Mouse (Mus musculus) forebrain, embryonic 14.5 days (tissue): ENCODE data around the gene Arhgef7. TPM values are rescaled to one million over a fixed set of nuclear protein-coding genes. Genes with fewer than 3 reads are reported as not detected.

ENCODE experiments used
- ATAC-seq: fragments of 200-750 bp; cut with Nextera tagmentation; 2 replicates; pipeline ENCODE4 v1.8.0; 2017; ENCODE audit warnings: mild to moderate bottlenecking, moderate library complexity
- DNase-seq: peaks from one replicate; pipeline ENCODE4 v3.0.0-alpha.2; 2015; ENCODE audit warnings: low spot score
- H3K27ac ChIP-seq: fragments of 300-500 bp; sonication (generic); 2 replicates; pipeline ENCODE4 v1.5.1; 2014; ENCODE audit warnings: low read depth, mild to moderate bottlenecking, control low read depth, low read length, moderate library complexity
- H3K27me3 ChIP-seq: fragments of 300-500 bp; sonication (generic); replicated peaks from 2 replicates; pipeline ENCODE4 v1.6.1; 2014; ENCODE audit warnings: low read length, control low read depth, mixed read lengths; ENCODE audit not compliant: control insufficient read depth, insufficient read depth
- H3K36me3 ChIP-seq: fragments of 300-500 bp; sonication (generic); 2 replicates; pipeline ENCODE4 v1.6.1; 2014; ENCODE audit warnings: low read length, control low read depth; ENCODE audit not compliant: control insufficient read depth, insufficient read depth
- H3K4me1 ChIP-seq: fragments of 300-500 bp; sonication (generic); 2 replicates; pipeline ENCODE4 v1.6.1; 2014; ENCODE audit warnings: antibody characterized with exemption, low read length, control low read depth; ENCODE audit not compliant: control insufficient read depth, insufficient read depth
- H3K4me2 ChIP-seq: fragments of 300-500 bp; sonication (generic); 2 replicates; pipeline ENCODE4 v1.6.1; 2014; ENCODE audit warnings: mild to moderate bottlenecking, control low read depth, low read length
- H3K4me3 ChIP-seq: fragments of 300-500 bp; sonication (generic); 2 replicates; pipeline ENCODE4 v1.5.1; 2014; ENCODE audit warnings: low read depth, low read length, control low read depth
- H3K9ac ChIP-seq: fragments of 300-500 bp; sonication (generic); 2 replicates; pipeline ENCODE4 v1.6.1; 2014; ENCODE audit warnings: mild to moderate bottlenecking, low read length, control low read depth, moderate library complexity
- H3K9me3 ChIP-seq: fragments of 300-500 bp; sonication (generic); replicated peaks from 2 replicates; pipeline ENCODE4 v1.6.1; 2016; ENCODE audit warnings: low read length, control low read depth, mixed read lengths; ENCODE audit not compliant: control insufficient read depth
- WGBS: fragments of 180-500 bp; shearing (Covaris S2); extraction: QIAGEN DNeasy Blood & Tissue Kit; methylation state at CpG from one replicate; pipeline ENCODE4 v1.1.7; 2014; 5-methylcytosine and 5-hydroxymethylcytosine counted together
- polyA plus RNA-seq: library from polyadenylated mRNA; unstranded; fragments of >200 nt; fragmentation: Nextera tagmentation; extraction: Ambion mirVana; gene quantifications from 2 replicates; pipeline ENCODE4 v1.2.1, GENCODE M21; 2014

The Arhgef7 gene
- polyA plus RNA-seq, 1 experiment from 2014 or later: 62.2 TPM

DNA sequence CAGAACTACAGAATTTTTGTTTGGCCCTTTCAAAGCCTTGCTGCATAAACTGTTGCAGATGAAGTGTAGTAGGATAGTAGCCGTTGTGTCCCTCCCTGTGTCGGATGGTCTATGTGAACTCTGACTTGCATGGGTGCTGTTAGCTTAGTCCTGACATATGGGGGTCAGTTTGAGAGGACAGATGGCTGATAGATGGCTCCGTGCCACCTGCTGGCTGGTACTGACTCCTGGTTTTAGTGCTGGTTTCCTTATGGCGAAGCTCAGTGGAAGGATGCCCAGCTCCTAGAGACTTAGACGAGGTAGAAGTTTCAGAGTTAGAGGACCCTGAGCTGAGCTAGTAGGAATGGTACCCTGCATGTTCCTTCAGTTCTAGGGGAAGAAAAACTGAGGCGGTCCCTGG is 42.5 kb downstream of the Arhgef7 start:
- Histone ChIP-seq H3K9me3 (no peaks in the 10 kb centered on the region), H3K27ac (no peak overlapping the region), H3K4me1 (no peaks in the 10 kb centered on the region; the same call in 1 of the 2 replicates), H3K9ac (no peak overlapping the region), H3K4me3 (no peak overlapping the region), H3K4me2 (no peak overlapping the region), H3K27me3 (no peaks in the 10 kb centered on the region), H3K36me3 (peaks cover 14% of the 10 kb centered on the region; the same call in 1 of the 2 replicates)
- DNase-seq (no peak), ATAC-seq (no peak)
- 90% methylated on average over 6 of the region's 6 CpGs for WGBS

DNA sequence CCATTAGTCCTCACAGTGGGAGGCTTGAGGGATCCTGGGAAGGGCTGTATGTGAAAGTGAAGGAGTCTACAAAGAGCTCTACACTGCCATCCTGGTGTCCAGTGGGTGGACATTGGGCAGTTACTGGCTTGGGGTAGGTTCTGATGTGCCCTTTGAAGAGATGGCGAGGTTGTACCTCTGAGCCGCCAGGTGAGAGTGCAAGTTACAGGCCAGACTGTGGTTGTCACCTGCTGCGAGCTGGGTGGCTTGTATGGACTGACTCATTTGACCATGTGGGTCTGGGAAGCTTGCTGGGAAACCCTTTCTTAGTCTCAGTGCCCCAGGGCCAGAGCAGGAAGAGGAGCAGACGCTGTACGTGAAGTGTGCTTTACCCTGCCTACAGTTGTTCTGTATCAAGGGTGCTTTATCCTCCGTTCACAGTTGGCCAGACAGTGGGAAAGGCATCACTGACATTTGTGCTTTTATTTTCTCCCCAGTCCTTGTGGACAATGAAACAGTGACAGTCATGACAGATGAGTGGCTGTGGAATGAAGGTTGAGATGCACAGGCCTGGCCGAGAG is 43.1 kb downstream of the Arhgef7 start:
- Histone ChIP-seq H3K4me2 (no peak overlapping the region), H3K4me3 (no peak overlapping the region), H3K36me3 (peaks cover 14% of the 10 kb centered on the region; the same call in 1 of the 2 replicates), H3K9me3 (no peaks in the 10 kb centered on the region), H3K27ac (no peak overlapping the region), H3K27me3 (no peaks in the 10 kb centered on the region), H3K4me1 (no peaks in the 10 kb centered on the region; the same call in none of the 2 replicates), H3K9ac (no peak overlapping the region)
- DNase-seq (no peak), ATAC-seq (no peak)
- 80% methylated on average over 7 of the region's 7 CpGs for WGBS

DNA sequence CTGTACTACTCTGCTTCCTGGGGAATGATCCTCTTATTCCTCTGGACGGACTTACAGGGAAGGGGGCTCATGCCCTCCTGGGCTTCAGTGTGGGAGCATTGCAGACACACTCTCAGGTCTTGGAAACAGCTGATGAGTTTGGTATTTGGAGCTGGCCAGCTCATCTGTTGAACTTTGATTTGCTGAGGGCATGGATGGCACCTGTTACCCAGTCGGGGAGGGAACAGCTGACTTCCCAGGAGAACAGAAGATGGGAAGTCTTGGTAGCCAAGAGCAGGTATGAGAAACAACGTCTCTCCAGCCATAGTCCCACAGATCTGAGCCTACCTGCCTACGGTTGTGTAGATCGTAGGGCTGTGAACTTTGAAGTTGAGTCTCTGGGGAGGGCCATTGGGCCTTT is 44.1 kb downstream of the Arhgef7 start:
- peaks cover 14% of the 10 kb centered on the region; the same call in 1 of the 2 replicates for H3K36me3 ChIP-seq
- no peak overlapping the region for H3K4me3 ChIP-seq
- H3K27ac ChIP-seq: no peak overlapping the region
- H3K9ac ChIP-seq: no peak overlapping the region
- 92% methylated on average over 5 of the region's 5 CpGs for WGBS
- no peak overlapping the region for H3K4me2 ChIP-seq
- no peaks in the 10 kb centered on the region; the same call in none of the 2 replicates for H3K4me1 ChIP-seq
- no peaks in the 10 kb centered on the region for H3K27me3 ChIP-seq
- no peak for DNase-seq
- no peak for ATAC-seq
- H3K9me3 ChIP-seq: no peaks in the 10 kb centered on the region

DNA sequence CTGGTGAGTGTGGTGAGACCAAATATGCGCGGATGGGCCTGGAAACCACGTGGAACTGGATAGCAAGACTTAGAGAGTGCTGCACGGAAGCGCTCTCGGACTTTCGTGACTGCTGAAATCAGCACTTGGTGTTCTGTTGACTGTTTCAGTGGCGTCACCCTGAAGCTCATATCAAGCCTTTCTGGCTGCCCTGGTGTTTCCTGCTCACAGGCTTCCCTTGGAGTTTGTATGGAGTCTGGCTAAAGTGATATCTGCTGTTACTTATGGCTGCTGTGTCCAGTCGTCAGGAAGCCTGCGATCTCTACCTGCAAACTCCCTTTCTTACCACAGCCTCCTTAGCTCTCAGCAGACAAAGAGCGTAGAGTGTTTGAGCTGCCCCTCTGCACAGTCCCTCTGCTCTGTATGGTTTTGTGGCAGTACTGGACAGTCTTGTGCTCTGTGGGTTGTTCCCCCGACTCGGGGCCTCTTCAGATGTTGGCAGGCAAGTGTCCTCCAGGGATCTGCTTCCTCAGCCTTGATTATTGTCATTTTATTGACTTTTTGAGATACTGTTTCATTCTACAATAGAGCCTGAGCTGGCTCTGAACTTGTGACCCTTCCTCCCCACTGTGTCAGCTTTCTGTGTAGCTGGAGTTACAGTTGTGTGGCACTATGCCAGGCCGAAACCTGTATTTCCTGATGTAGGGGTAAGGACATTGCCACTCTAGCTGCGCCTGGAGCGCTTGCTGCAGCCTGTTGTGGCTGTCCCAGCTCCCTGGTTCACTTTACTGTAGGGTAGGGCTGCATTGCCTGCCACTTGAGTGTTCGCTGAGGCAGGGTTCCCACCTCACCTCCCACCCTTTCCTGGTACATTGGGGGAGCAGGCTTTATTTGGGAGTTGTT is 46.9 kb downstream of the Arhgef7 start:
- Histone ChIP-seq H3K9me3 (no peaks in the 10 kb centered on the region), H3K4me2 (no peak overlapping the region), H3K9ac (no peak overlapping the region), H3K4me1 (no peaks in the 10 kb centered on the region; the same call in none of the 2 replicates), H3K4me3 (no peak overlapping the region), H3K27me3 (no peaks in the 10 kb centered on the region), H3K36me3 (no peaks in the 10 kb centered on the region; the same call in 1 of the 2 replicates), H3K27ac (no peak overlapping the region)
- ATAC-seq (no peak), DNase-seq (no peak)
- WGBS: 91% methylated on average over 17 of the region's 17 CpGs

DNA sequence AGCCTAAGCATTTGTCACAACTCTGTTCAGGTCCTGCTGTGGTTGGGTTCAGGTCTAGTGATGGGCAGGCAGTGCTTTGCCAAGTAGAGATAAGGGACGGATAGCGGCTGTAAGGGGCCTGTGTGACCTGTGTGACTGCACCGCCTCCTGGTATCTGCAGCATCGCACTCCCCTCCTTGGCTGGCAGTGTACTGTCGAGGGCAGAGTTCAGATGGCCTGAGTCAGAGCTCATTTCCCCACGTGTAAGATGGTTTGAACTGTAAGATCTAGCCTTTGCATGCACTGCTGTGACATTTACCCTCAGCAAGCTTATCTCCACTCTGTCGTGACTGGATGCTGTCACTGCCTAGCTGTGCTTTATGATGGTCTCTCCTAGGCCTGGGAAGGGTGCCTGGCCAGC is 48.4 kb downstream of the Arhgef7 start:
- ATAC-seq (no peak), DNase-seq (no peak)
- no peaks in the 10 kb centered on the region for H3K9me3 ChIP-seq
- H3K4me1 ChIP-seq: no peaks in the 10 kb centered on the region; the same call in none of the 2 replicates
- no peak overlapping the region for H3K4me3 ChIP-seq
- H3K27me3 ChIP-seq: no peaks in the 10 kb centered on the region
- 85% methylated on average over 7 of the region's 7 CpGs for WGBS
- H3K9ac ChIP-seq: no peak overlapping the region
- no peak overlapping the region for H3K4me2 ChIP-seq
- no peaks in the 10 kb centered on the region; the same call in 1 of the 2 replicates for H3K36me3 ChIP-seq
- H3K27ac ChIP-seq: no peak overlapping the region

DNA sequence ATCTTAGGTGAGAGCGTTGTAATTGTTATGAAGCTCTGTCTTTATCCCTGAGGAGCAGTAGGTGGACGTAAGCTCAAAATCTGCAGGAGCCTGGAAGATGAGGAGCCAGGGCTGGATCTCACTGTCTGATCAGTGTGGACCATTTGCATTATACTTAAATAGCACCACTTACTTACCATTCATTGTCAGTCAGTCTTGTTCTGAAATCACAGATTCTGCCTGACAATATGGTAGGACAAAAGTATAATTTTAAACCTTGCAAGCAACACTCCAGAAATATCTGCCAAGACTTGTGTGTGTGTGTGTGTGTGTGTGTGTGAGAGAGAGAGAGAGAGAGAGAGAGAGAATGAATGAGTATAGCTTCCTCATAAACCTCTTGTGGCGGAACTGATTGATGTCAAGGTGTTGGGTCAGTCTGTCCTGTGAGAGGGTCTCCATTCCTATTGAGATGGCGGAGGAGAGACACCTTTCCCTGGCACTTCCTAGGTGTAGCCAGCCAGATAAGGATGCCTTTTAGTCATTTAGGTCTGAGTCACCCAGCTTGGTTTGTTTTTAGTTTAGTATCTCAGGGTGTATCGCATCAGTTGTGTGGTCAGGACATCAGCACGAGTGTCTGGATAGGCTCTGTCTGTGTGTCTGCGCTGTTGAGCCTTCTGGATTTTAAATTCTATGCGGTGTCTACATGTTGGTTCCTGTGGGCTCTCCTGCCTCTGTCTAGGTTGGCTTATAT is 49.1 kb downstream of the Arhgef7 start:
- H3K27ac ChIP-seq: no peak overlapping the region
- no peak for DNase-seq
- no peak for ATAC-seq
- no peaks in the 10 kb centered on the region for H3K27me3 ChIP-seq
- H3K4me3 ChIP-seq: no peak overlapping the region
- H3K9me3 ChIP-seq: no peaks in the 10 kb centered on the region
- no peaks in the 10 kb centered on the region; the same call in none of the 2 replicates for H3K36me3 ChIP-seq
- H3K4me1 ChIP-seq: no peaks in the 10 kb centered on the region; the same call in none of the 2 replicates
- WGBS: 93% methylated on average over 8 of the region's 8 CpGs
- H3K4me2 ChIP-seq: no peak overlapping the region
- no peak overlapping the region for H3K9ac ChIP-seq

DNA sequence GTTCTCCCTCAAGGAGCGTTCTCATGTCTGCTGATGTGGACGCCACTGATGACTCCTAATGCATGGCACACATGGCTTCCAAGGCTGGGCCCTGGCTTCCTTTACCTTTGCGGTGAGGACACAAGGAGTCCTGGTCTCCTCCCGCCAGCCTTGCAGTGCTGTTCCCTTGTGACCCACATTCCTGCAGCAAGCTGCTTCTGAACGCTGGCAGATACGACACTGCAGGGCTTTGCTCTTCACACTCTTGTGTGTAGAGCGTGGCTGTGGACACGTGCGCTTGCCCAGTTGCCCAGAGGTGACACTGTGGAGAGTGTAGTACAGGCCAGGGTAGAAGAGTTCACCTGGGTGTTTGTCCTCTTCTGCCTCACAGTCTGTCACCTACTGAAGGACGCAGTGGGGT is 49.7 kb downstream of the Arhgef7 start:
- H3K36me3 ChIP-seq: peaks cover 6% of the 10 kb centered on the region
- H3K4me3 ChIP-seq: no peak overlapping the region
- WGBS: 79% methylated on average over 10 of the region's 10 CpGs
- no peaks in the 10 kb centered on the region for H3K9me3 ChIP-seq
- no peak overlapping the region for H3K27ac ChIP-seq
- no peak overlapping the region for H3K4me2 ChIP-seq
- no peaks in the 10 kb centered on the region for H3K27me3 ChIP-seq
- H3K4me1 ChIP-seq: no peaks in the 10 kb centered on the region; the same call in none of the 2 replicates
- ATAC-seq (no peak), DNase-seq (no peak)
- H3K9ac ChIP-seq: no peak overlapping the region

DNA sequence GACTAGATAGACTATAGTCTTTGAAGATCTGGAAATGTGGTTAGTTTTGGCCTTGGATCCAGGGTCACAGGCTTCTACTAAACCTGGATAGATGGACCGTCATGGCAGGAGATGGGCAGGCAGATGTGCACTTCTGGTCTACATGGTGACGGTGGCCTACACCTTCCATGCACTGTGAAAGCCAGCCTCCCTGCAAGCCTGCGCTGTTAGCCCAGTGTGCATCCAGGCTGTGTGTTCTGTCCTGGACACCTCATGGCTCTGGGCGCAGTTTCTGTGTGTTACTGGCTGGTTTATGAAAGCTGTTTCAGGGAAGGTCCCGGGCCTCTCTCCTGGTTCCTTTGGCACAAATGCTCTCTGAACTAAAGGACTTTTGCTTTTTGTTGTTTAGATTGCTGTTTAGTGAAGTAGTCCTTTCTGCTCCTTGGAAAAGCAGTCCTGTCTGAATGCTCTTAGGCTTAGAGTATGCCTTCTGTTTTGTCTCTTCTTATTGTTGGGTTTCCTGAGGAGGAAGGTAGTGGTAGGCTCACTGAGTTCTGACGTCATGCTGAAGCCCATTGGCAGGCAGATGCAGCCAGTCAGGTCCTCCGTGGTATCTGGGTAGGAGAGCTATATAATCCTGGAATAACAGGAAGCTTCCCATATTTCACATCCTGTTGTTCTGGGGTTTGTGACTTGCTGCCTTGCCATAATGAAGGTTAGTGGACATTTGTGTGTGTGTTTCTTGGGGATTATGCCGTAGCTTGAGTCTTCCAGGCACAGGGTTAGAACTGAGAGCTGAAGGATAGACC is 51.3 kb downstream of the Arhgef7 start:
- DNase-seq: no peak
- no peak overlapping the region for H3K4me3 ChIP-seq
- no peaks in the 10 kb centered on the region; the same call in none of the 2 replicates for H3K4me1 ChIP-seq
- ATAC-seq: no peak
- no peaks in the 10 kb centered on the region for H3K9me3 ChIP-seq
- H3K4me2 ChIP-seq: no peak overlapping the region
- H3K36me3 ChIP-seq: peaks cover 22% of the 10 kb centered on the region
- no peak overlapping the region for H3K27ac ChIP-seq
- H3K27me3 ChIP-seq: no peaks in the 10 kb centered on the region
- 84% methylated on average over 8 of the region's 8 CpGs for WGBS
- H3K9ac ChIP-seq: no peak overlapping the region
